Mouse (Mus musculus): ENCODE measurements around the gene Abhd8. TPM values are rescaled to one million over a fixed set of nuclear protein-coding genes. Genes with fewer than 3 reads are reported as not detected.

Abhd8 gene
- polyA plus RNA-seq, 1 experiment from 2014 or later, result 136 TPM

- Histone ChIP-seq H3K9ac (peak overlapping the region; percentile 46), H3K4me3 (no peak overlapping the region), H3K4me2 (no peak overlapping the region), H3K9me3 (no peaks in the 10 kb centered on the region), H3K27ac (peak overlapping the region; percentile 18; the same call in 1 of the 2 replicates), H3K27me3 (peaks cover 3% of the 10 kb centered on the region; the same call in 1 of the 2 replicates), H3K36me3 (peaks cover 30% of the 10 kb centered on the region), H3K4me1 (replicated peaks) (peaks cover 29% of the 10 kb centered on the region)
- ATAC-seq (ENCODE audit: low FRiP score), result no peak
- 97% methylated on average over 5 of the region's 5 CpGs for WGBS
Measured at GRCm38 (mm10) chr8:71495811-71496210, 32.4 kb upstream of the Abhd8 start.

- no peak overlapping the region for H3K4me3 ChIP-seq
- WGBS, result 18% methylated on average over 16 of the region's 16 CpGs
- peaks cover 32% of the 10 kb centered on the region for H3K4me1 ChIP-seq (replicated peaks)
- H3K36me3 ChIP-seq, result peaks cover 38% of the 10 kb centered on the region
- peak; percentile 58 for ATAC-seq (ENCODE audit: low FRiP score)
- H3K27ac ChIP-seq, result 0 out of 2 replicates have a peak overlapping the region, but pooled peaks have one; percentile 13
- H3K4me2 ChIP-seq, result no peak overlapping the region
- H3K9me3 ChIP-seq, result no peaks in the 10 kb centered on the region
- peaks cover 3% of the 10 kb centered on the region; the same call in 1 of the 2 replicates for H3K27me3 ChIP-seq
- H3K9ac ChIP-seq, result no peak overlapping the region
Measured at GRCm38 (mm10) chr8:71495039-71495438, 31.6 kb upstream of the Abhd8 start.

- Histone ChIP-seq H3K27ac (peak overlapping the region; percentile 58; the same call in 1 of the 2 replicates), H3K9me3 (no peaks in the 10 kb centered on the region), H3K4me2 (peak overlapping the region; percentile 100), H3K27me3 (no peaks in the 10 kb centered on the region), H3K36me3 (peaks cover 47% of the 10 kb centered on the region), H3K4me1 (replicated peaks) (peaks cover 52% of the 10 kb centered on the region), H3K9ac (peak overlapping the region; percentile 83), H3K4me3 (peak overlapping the region; percentile 82)
- WGBS, result under 1% methylated on average over 22 of the region's 22 CpGs
- ATAC-seq (ENCODE audit: low FRiP score), result peak; percentile 74
Measured at GRCm38 (mm10) chr8:71488454-71488853, 25.0 kb upstream of the Abhd8 start.

- Histone ChIP-seq H3K27me3 (no peaks in the 10 kb centered on the region), H3K9ac (peak within 1 kb of the TSS; percentile 83), H3K4me3 (peak within 1 kb of the TSS; percentile 82), H3K4me1 (replicated peaks) (peaks cover 58% of the 10 kb centered on the region), H3K36me3 (peaks cover 48% of the 10 kb centered on the region), H3K4me2 (peak within 1 kb of the TSS; percentile 100), H3K9me3 (no peaks in the 10 kb centered on the region), H3K27ac (peak within 1 kb of the TSS; percentile 58)
- WGBS, result under 1% methylated on average over 33 of the region's 33 CpGs
- ATAC-seq (ENCODE audit: low FRiP score), result peak; percentile 9; the same call in 1 of the 2 replicates
Measured at GRCm38 (mm10) chr8:71487691-71488445, 24.4 kb upstream of the Abhd8 start, which contains the start of gene Gtpbp3. Gtpbp3 (plus strand) TSS chr8:71488103.

- Histone ChIP-seq H3K4me3 (peak overlapping the region; percentile 88), H3K4me2 (peak overlapping the region; percentile 73), H3K27me3 (0 out of 2 replicates have a peak, but pooled peaks cover 3% of the 10 kb centered on the region), H3K4me1 (replicated peaks) (peaks cover 74% of the 10 kb centered on the region), H3K27ac (peak overlapping the region; percentile 89), H3K9ac (peak overlapping the region; percentile 40; the same call in 1 of the 2 replicates), H3K9me3 (no peaks in the 10 kb centered on the region), H3K36me3 (peaks cover 50% of the 10 kb centered on the region)
- WGBS, result 25% methylated on average over 7 of the region's 7 CpGs
- no peak for ATAC-seq (ENCODE audit: low FRiP score)
Measured at GRCm38 (mm10) chr8:71486136-71486529, 22.7 kb upstream of the Abhd8 start.

GRCm38 (mm10) chr8:71485142-71486135 lies 22.0 kb upstream of the Abhd8 start, which contains the start of gene Ano8:
Ano8 (minus strand) TSS chr8:71485963.
- H3K4me3 ChIP-seq, result peak within 1 kb of the TSS; percentile 88
- H3K27me3 ChIP-seq, result 0 out of 2 replicates have a peak, but pooled peaks cover 5% of the 10 kb centered on the region
- peak within 1 kb of the TSS; percentile 89 for H3K27ac ChIP-seq
- H3K9ac ChIP-seq, result peak within 1 kb of the TSS; percentile 99
- H3K4me1 ChIP-seq (replicated peaks), result peaks cover 81% of the 10 kb centered on the region
- 6% methylated on average over 56 of the region's 58 CpGs for WGBS
- peaks cover 50% of the 10 kb centered on the region for H3K36me3 ChIP-seq
- no peaks in the 10 kb centered on the region for H3K9me3 ChIP-seq
- peak; percentile 81 for ATAC-seq (ENCODE audit: low FRiP score)
- peak within 1 kb of the TSS; percentile 73 for H3K4me2 ChIP-seq

- Histone ChIP-seq H3K36me3 (peaks cover 51% of the 10 kb centered on the region), H3K27ac (no peak overlapping the region), H3K9me3 (no peaks in the 10 kb centered on the region), H3K9ac (peak overlapping the region; percentile 99), H3K4me1 (replicated peaks) (peaks cover 75% of the 10 kb centered on the region), H3K4me3 (peak overlapping the region; percentile 88), H3K27me3 (0 out of 2 replicates have a peak, but pooled peaks cover 7% of the 10 kb centered on the region), H3K4me2 (peak overlapping the region; percentile 73)
- WGBS, result 96% methylated on average over 19 of the region's 19 CpGs
- ATAC-seq (ENCODE audit: low FRiP score), result no peak
Measured at GRCm38 (mm10) chr8:71484736-71485135, 21.3 kb upstream of the Abhd8 start.

- Histone ChIP-seq H3K9me3 (no peaks in the 10 kb centered on the region), H3K9ac (peak overlapping the region; percentile 99; the same call in 1 of the 2 replicates), H3K4me3 (peak overlapping the region; percentile 9; the same call in 1 of the 2 replicates), H3K36me3 (peaks cover 59% of the 10 kb centered on the region), H3K4me2 (no peak overlapping the region), H3K27me3 (0 out of 2 replicates have a peak, but pooled peaks cover 7% of the 10 kb centered on the region), H3K27ac (no peak overlapping the region), H3K4me1 (replicated peaks) (peaks cover 67% of the 10 kb centered on the region)
- WGBS, result 49% methylated on average over 8 of the region's 8 CpGs
- no peak for ATAC-seq (ENCODE audit: low FRiP score)
Measured at GRCm38 (mm10) chr8:71483932-71484331, 20.5 kb upstream of the Abhd8 start.

- 92% methylated on average over 11 of the region's 11 CpGs for WGBS
- Histone ChIP-seq H3K27me3 (0 out of 2 replicates have a peak, but pooled peaks cover 7% of the 10 kb centered on the region), H3K27ac (no peak overlapping the region), H3K4me2 (no peak overlapping the region), H3K4me1 (replicated peaks) (peaks cover 60% of the 10 kb centered on the region), H3K9me3 (no peaks in the 10 kb centered on the region), H3K9ac (no peak overlapping the region), H3K36me3 (peaks cover 74% of the 10 kb centered on the region), H3K4me3 (no peak overlapping the region)
- no peak for ATAC-seq (ENCODE audit: low FRiP score)
Measured at GRCm38 (mm10) chr8:71478943-71479342, 15.5 kb upstream of the Abhd8 start.

GRCm38 (mm10) chr8:71477196-71477845 lies 13.9 kb upstream of the Abhd8 start:
- H3K36me3 ChIP-seq, result peaks cover 74% of the 10 kb centered on the region
- 36% methylated on average over 14 of the region's 14 CpGs for WGBS
- ATAC-seq (ENCODE audit: low FRiP score), result no peak

More at GRCm38 (mm10) chr8:71477196-71477845, 13.9 kb upstream of the Abhd8 start:
- Histone ChIP-seq H3K9ac (peak overlapping the region; percentile 80), H3K4me1 (replicated peaks) (peaks cover 44% of the 10 kb centered on the region), H3K27ac (peak overlapping the region; percentile 93), H3K4me2 (peak overlapping the region; percentile 72), H3K9me3 (no peaks in the 10 kb centered on the region), H3K27me3 (0 out of 2 replicates have a peak, but pooled peaks cover 7% of the 10 kb centered on the region), H3K4me3 (peak overlapping the region; percentile 53)
